Mouse (Mus musculus) ES-Bruce4 (cell line): Measurements from ENCODE around the gene Pfkm.

Experiments
- CTCF ChIP-seq: IDR thresholded peaks from one replicate; pipeline ENCODE4 v1.8.1; 2011; ENCODE audit warnings: low read depth, low read length
- EP300 ChIP-seq: IDR thresholded peaks from 2 replicates; pipeline ENCODE4 v1.6.1; 2011; ENCODE audit warnings: low read depth, low read length; ENCODE audit not compliant: insufficient read depth
- POLR2A ChIP-seq: IDR thresholded peaks from one replicate; pipeline ENCODE4 v1.8.1; 2011; ENCODE audit warnings: low read length; ENCODE audit not compliant: insufficient read depth

GRCm38 (mm10) chr15:98067492-98067891 is 24.9 kb upstream of the Pfkm start:
- TF ChIP-seq EP300 = no peak
- TF ChIP-seq POLR2A = no peak
- TF ChIP-seq CTCF = no peak
